Mouse (Mus musculus) cerebellum, postnatal 25 days (tissue): ENCODE data around the gene Slc17a7.

Source experiments
- DNase-seq, 2 experiments: peaks; one replicate each; pipeline ENCODE4 v3.0.0; 2021; ENCODE audit warnings: mixed read lengths in 2 of 2

Slc17a7 gene

GRCm38 (mm10) chr7:45154993-45155514, 8.7 kb upstream of the Slc17a7 start:
- peak; percentile 71 to 81 for DNase-seq

DNA sequence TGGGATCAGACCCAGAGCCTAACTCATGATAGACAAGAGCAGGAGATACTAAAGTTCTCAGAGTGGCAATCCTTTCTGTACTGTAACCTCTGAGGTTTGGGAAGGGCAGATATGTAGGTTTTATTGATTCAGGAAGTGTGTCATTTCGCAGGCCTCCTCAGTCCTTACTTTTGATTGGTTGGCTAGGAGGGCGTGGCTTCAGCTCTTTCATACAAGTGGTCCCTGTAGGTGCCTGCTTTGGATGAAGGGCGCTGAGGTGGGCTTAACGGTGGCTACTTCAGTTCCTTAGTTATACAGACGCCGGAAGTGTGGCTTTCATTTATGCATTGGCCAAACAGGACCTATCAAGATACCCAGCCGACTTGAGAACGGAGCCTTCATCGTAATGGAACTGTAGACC, 8.2 kb upstream of the Slc17a7 start:
- no peak for DNase-seq

DNA sequence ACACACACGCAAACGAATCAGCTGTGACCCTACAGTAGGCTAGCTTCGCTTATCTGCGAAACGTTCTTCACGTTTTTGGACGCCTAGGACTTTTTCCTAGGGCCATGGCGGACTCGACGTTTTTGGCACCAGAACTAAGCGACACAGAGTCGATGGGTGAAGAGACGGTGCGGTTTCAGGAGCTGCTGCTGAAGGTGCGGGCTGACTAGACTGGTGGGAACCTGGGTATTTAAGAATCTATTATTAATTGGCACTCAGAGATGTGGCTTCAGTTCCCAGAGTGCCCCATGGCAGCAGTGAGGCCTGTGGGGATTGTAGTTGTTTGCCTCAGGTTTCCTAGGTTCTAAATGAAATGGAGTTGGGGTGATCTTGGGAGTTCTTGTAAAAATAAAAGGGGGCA, 7.5 kb upstream of the Slc17a7 start:
- DNase-seq = no peak

GRCm38 (mm10) chr7:45157459-45157858, 6.3 kb upstream of the Slc17a7 start:
- DNase-seq = peak in 1 of 2 experiments; percentile 8

DNA sequence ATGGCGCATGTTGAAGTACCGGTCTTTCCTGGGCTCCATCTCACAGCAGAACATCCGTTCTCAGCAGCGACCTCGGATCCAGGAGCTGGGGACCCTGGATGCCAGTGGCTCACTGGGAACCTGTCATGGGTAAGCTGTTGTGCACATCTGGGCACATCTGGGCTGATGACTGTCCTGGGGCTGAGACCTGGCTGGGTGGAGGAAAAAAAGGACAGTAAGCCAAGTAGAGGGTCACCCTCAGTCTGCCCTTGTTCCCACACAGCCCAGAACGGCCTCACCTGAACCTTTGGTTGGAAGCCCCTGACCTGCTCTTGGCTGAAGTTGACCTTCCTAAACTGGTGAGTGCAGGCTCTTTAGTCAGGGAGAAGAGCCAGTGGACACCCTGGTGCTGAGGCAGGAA, 4.8 kb upstream of the Slc17a7 start:
- DNase-seq = peak in 1 of 2 experiments; percentile 4

DNA sequence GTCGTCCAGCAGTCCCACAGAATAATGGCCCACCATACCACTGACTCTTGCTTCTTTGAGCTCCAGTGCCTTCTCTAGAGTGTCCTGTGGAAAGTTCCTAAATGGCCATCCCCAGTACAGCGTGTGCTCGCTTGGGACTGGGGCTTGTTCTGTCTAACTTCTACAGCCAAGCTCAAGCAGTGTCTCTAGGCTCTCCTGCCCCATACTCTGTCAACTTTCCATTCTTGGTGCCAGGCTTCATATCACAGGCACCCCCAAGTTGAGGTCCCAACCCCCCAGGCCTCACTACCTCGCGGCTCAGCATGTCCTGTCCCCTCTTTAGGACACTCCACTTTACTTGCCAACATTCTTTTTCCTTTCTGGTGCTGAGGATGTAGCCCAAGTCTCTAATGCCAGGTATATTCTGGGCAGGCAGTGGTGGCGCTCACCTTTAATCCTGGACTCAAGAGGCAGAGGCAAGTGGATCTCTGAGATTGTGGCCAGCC, 3.4 kb upstream of the Slc17a7 start:
- DNase-seq = peak; percentile 4 to 26

DNA sequence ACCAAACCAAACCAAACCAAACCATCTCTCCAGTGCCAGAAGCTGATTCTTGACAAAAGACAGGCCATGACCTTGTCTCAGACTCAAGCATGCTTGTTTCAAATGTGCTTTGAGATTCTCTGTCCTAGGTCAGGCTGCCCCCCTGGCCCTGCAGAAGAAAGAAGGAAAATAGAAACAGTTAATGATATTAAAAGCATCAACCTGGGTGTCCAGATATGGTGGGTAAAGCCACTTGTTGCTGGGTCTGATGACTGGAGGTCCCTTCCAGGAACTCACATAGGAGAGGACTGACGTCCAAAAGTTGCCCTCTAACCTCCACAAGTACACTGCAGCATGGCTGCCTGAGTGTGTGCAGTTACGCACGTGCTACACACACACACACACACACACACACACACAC, 2.9 kb upstream of the Slc17a7 start:
- peak in 1 of 2 experiments; percentile 22 for DNase-seq

DNA sequence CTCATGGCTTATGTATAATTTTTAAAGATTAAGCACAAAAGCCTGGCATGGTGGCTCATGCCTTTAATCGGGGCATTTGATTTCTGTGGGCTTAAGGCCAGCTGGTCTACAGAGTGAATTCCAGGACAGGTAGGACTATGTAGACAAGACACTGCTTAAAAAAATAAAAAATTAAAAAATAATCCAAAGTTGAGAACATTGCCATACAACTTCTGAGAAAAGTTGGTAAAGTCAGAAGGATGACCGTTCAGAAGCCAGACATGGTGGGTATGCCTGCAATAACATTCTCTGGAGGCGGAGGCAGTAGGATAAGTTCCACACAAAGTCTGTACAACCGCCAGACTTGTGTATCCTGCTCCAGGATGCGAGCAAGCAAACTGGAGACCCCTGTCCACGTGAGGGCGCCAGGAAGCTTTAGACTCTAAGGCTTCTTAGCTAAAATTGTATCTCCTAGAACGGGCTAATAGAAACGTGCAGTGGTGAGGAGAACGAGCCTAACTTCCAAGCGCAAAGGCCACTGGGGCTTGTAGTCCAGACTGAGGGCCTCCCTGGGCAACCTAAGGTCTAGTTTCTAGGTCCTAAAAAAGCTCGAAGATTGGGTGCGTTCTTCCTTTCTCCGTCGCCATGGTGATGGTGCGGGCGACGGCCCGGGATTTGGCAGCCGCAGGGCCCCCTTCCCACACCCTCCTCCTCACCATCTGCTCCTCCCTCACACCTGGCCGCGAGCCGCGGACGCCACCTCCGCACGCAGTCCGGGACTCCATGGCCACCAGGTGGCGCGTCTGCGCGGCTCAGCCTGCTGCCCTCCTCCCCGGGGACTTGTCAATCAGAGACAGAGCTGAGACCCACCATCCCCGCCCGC, 1.9 kb upstream of the Slc17a7 start:
- peak; percentile 99 to 100 for DNase-seq

GRCm38 (mm10) chr7:45162551-45162950, 1.2 kb upstream of the Slc17a7 start:
- no peak for DNase-seq

DNA sequence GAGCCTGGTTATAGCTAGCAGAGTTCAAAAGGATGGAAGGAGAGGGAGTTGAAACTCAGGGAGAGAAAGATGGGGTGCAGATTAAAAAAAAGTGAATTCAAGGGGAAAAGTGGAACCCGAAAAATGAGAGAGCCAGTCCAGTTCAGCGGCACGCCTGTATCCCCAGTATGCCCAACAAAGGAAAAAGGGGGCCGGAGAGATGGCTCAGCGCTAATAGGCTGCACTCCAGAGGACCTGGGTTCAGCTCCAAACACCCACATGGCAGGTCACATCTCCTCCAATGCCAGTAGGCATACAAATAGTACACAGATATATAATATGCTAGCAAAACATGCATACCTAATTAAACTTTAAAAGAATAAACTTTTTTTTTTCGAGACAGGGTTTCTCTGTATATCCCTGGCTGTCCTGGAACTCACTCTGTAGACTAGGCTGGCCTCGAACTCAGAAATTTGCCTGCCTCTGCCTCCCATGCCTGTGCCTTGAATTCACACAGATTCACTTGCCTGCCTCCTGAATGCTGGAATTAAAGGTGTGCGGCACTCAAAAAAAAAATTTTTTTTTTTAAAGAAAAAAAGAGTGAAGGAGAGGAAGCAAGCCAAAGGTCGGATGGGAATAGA, 643 bp upstream of the Slc17a7 start:
- DNase-seq = peak in 1 of 2 experiments; percentile 43

DNA sequence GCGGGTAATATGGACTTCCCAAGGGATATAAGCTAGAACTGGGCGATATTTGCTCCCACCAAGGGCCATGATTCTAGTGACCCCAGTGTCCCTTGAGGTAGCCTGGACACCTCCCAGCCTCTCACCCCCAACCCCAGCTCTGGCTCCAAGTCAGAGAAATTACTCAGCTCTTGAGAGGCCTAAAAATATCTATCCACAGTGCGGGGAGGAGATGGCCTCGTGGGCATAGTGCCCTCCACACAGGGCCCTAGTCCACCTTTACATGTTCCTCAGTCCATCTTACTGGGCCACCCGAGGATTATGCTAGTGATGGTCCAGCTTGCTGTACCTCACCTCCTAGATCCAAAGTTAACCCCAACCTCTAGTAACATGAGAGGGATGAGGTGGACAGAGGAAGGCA, 1.1 kb downstream of the Slc17a7 start:
- DNase-seq = peak; percentile 76 to 80

DNA sequence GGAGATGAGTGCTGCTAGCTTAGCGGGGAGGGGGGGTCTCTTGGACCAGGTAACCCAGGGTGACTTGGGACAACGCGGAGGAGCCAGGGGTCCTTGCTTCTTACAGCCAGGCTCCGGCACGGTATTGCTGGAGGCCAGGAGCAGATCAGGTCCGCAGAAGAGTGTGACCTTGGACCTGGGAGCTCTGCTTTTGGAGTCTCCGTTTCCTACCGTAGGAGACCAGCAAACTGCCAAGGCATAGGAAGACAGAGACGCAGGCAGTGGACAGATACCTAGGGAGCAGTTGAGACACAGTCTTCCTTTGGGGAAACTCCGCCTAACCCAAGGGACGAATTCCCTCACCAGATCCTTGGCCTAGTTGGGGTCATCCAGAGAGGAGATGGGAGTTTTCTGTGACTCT, 2.0 kb downstream of the Slc17a7 start:
- peak; percentile 52 to 60 for DNase-seq

GRCm38 (mm10) chr7:45166950-45167401, 3.2 kb downstream of the Slc17a7 start:
- peak; percentile 77 to 80 for DNase-seq

GRCm38 (mm10) chr7:45167761-45168445, 4.2 kb downstream of the Slc17a7 start:
- peak; percentile 87 for DNase-seq

- DNase-seq = peak; percentile 70 to 75
These were observed 4.9 kb downstream of the Slc17a7 start for GRCm38 (mm10) chr7:45168656-45169055.

GRCm38 (mm10) chr7:45169495-45169894, 5.7 kb downstream of the Slc17a7 start:
- peak; percentile 77 to 83 for DNase-seq

DNA sequence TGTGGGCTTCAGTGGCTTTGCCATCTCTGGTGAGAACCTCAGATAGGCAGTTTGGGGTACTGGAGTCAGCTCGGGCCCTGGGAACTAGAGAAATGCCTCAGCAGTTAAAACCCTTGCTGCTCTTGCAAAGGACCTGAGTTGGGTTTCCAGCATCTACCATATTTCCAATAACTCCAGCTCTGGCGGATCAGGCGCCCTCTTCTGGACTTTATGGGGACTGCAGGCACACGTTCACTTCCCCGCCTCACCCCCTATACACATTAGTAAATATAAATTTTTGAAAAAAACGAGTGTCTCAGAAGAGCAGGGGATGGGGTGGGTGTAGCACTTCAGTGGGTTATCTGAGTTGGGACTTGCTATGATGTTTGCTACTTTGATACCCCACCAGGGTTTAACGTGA, 9.2 kb downstream of the Slc17a7 start:
- peak; percentile 59 to 78 for DNase-seq

DNA sequence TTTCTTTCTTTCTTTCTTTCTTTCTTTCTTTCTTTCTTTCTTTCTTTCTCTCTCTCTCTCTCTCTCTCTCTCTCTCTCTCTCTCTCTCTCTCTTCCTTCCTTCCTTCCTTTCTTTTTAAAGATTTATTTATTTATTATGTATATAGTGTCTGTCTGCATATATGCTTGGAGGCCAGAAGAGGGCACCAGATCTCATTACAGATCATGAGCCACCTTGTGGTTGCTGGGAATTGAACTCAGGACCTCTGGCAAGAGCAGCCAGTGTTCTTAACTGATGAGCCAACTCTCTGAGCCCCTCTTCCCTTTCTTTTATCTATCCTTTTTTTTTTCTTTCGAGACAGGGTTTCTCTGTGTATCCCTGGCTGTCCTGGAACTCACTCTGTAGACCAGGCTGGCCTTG, 10.0 kb downstream of the Slc17a7 start:
- DNase-seq = peak in 1 of 2 experiments; percentile 54

DNA sequence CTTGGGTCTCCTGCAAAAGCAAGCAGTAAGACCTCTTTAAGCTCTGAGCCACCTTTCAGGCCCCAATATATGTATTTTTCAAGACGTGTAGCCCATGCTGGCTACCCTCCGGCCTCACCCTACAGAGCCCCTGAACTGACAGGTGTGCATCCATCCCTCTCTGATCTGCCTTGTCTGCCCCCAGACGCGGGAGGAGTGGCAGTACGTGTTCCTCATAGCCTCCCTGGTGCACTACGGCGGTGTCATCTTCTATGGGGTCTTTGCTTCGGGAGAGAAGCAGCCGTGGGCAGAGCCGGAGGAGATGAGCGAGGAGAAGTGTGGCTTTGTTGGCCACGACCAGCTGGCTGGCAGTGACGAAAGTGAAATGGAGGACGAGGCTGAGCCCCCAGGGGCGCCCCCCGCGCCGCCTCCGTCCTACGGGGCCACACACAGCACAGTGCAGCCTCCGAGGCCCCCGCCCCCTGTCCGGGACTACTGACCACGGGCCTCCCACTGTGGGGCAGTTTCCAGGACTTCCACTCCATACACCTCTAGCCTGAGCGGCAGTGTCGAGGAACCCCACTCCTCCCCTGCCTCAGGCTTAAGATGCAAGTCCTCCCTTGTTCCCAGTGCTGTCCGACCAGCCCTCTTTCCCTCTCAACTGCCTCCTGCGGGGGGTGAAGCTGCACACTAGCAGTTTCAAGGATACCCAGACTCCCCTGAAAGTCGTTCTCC, 11.0 kb downstream of the Slc17a7 start:
- DNase-seq = peak; percentile 54 to 62

- DNase-seq = no peak
These were observed 11.6 kb downstream of the Slc17a7 start for GRCm38 (mm10) chr7:45175398-45175797.

- DNase-seq = peak in 1 of 2 experiments; percentile 55
These were observed 12.2 kb downstream of the Slc17a7 start for GRCm38 (mm10) chr7:45175929-45176328.

DNA sequence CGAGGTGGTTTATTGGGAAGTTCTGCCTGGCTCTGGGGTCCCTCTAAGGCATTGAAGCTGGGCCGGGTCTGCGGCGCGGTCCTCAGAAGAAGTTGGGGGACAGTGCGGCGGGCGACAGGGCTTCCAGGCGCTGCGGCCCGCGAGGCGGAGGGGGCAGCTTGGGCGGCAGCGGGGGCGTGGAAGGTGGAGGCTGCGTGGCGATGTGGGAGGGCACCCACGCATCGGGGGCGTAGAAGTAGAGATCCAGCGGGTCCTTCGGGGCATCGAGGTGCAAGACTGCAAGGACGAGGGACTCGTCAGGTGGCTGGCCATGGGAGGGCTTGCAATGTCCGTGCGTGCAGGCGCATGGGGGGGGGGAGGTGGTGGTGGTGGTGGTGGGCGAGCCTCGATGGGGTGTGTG, 12.6 kb downstream of the Slc17a7 start:
- peak; percentile 49 to 63 for DNase-seq
